Mouse (Mus musculus) MEL (cell line): ENCODE data around the gene Atxn10. TPM values are rescaled to one million over a fixed set of nuclear protein-coding genes. Genes with fewer than 3 reads are reported as not detected.

Experiments
- DNase-seq: peaks from one replicate; pipeline ENCODE4 v3.0.0; 2011; ENCODE audit warnings: low read depth, low spot score
- H3K27ac ChIP-seq: 2 replicates; pipeline ENCODE4 v1.5.1; 2012; ENCODE audit warnings: low read depth, mild to moderate bottlenecking, control low read depth, low read length, moderate library complexity; ENCODE audit not compliant: control insufficient read depth
- H3K27me3 ChIP-seq, 2 experiments: fragments of 150-350 bp in 1 of 2; sonication (generic) in 1 of 2; 2 replicates each; pipeline ENCODE4 v1.6.1; 2012; ENCODE audit warnings: low read length in 2 of 2, mild to moderate bottlenecking in 2 of 2, improper control_type of control experiment in 1 of 2, moderate library complexity in 1 of 2; ENCODE audit not compliant: insufficient read depth in 2 of 2, control insufficient read depth in 1 of 2
- H3K36me3 ChIP-seq, 2 experiments: 2 replicates each; pipeline ENCODE4 v1.6.1; 2012 to 2014; ENCODE audit warnings: low read length in 2 of 2, improper control_type of control experiment in 1 of 2, inconsistent platforms in 1 of 2, mild to moderate bottlenecking in 1 of 2; ENCODE audit not compliant: insufficient read depth in 2 of 2, control insufficient read depth in 1 of 2
- H3K4me1 ChIP-seq, 2 experiments: fragments of 150-350 bp in 1 of 2; sonication (generic) in 1 of 2; 2 replicates each; pipeline ENCODE4 v1.6.1; 2012; ENCODE audit warnings: low read length in 2 of 2, improper control_type of control experiment in 1 of 2, mild to moderate bottlenecking in 1 of 2; ENCODE audit not compliant: insufficient read depth in 2 of 2, control insufficient read depth in 1 of 2
- H3K4me3 ChIP-seq, 2 experiments: fragments of 150-350 bp in 1 of 2; sonication (generic) in 1 of 2; 2 replicates each; pipeline ENCODE4 v1.5.1; 2012; ENCODE audit warnings: low read depth in 2 of 2, low read length in 2 of 2, mild to moderate bottlenecking in 2 of 2, moderate library complexity in 2 of 2, control low read depth in 1 of 2, improper control_type of control experiment in 1 of 2; ENCODE audit not compliant: control insufficient read depth in 1 of 2, insufficient read depth in 1 of 2
- H3K79me2 ChIP-seq: 2 replicates; pipeline ENCODE4 v1.6.1; 2012; ENCODE audit warnings: mild to moderate bottlenecking, low read length, moderate library complexity; ENCODE audit not compliant: control insufficient read depth, poor library complexity, insufficient read depth
- H3K9ac ChIP-seq: 2 replicates; pipeline ENCODE4 v1.6.1; 2012; ENCODE audit warnings: low read depth, mild to moderate bottlenecking, control low read depth, low read length, moderate library complexity; ENCODE audit not compliant: control insufficient read depth, poor library complexity, severe bottlenecking
- H3K9me3 ChIP-seq: fragments of 150-350 bp; sonication (generic); replicated peaks from 2 replicates; pipeline ENCODE4 v1.6.1; 2012; ENCODE audit warnings: mild to moderate bottlenecking, low read length, improper control_type of control experiment, moderate library complexity; ENCODE audit not compliant: insufficient read depth
- BHLHE40 ChIP-seq: IDR thresholded peaks from 2 replicates; pipeline ENCODE4 v1.6.1; 2012; ENCODE audit warnings: low read depth, mild to moderate bottlenecking, inconsistent platforms, low read length, improper control_type of control experiment, borderline replicate concordance
- CHD1 ChIP-seq: IDR thresholded peaks from 2 replicates; pipeline ENCODE4 v1.6.1; 2012; ENCODE audit warnings: low read depth, mild to moderate bottlenecking, inconsistent platforms, low read length, improper control_type of control experiment
- CHD2 ChIP-seq: IDR thresholded peaks from 2 replicates; pipeline ENCODE4 v1.6.1; 2011; ENCODE audit warnings: low read length, improper control_type of control experiment
- CTCF ChIP-seq, 3 experiments: IDR thresholded peaks in 2 of 3; conservative IDR thresholded peaks in 1 of 3; 2 replicates each; pipeline ENCODE4 v1.5.1; 2011 to 2012; ENCODE audit warnings: low read length in 3 of 3, low read depth in 2 of 3, mild to moderate bottlenecking in 2 of 3, improper control_type of control experiment in 1 of 3, inconsistent platforms in 1 of 3, mixed read lengths in 1 of 3, moderate library complexity in 1 of 3; ENCODE audit not compliant: control insufficient read depth in 1 of 3, insufficient read depth in 1 of 3, poor library complexity in 1 of 3, severe bottlenecking in 1 of 3
- E2F4 ChIP-seq: IDR thresholded peaks from 2 replicates; pipeline ENCODE4 v1.6.1; 2011; ENCODE audit warnings: low read depth, low read length, improper control_type of control experiment, borderline replicate concordance
- ELF1 ChIP-seq: IDR thresholded peaks from 2 replicates; pipeline ENCODE4 v1.6.1; 2014; ENCODE audit warnings: low read depth, mild to moderate bottlenecking, inconsistent platforms, low read length, improper control_type of control experiment, moderate library complexity
- EP300 ChIP-seq, 2 experiments: IDR thresholded peaks; 2 replicates each; pipeline ENCODE4 v1.6.1; 2011; ENCODE audit warnings: improper control_type of control experiment in 2 of 2, low read length in 2 of 2, low read depth in 1 of 2, mild to moderate bottlenecking in 1 of 2
- GATA1 ChIP-seq: IDR thresholded peaks from 2 replicates; pipeline ENCODE4 v1.6.1; 2011; ENCODE audit warnings: low read depth, low read length, improper control_type of control experiment
- JUND ChIP-seq: IDR thresholded peaks from 2 replicates; pipeline ENCODE4 v1.6.1; 2011; ENCODE audit warnings: low read depth, mild to moderate bottlenecking, improper control_type of control experiment, low read length
- MYB ChIP-seq: IDR thresholded peaks from 2 replicates; pipeline ENCODE4 v1.6.1; 2011; ENCODE audit warnings: mild to moderate bottlenecking, low read depth, low read length, improper control_type of control experiment
- MYC ChIP-seq: IDR thresholded peaks from 2 replicates; pipeline ENCODE4 v1.6.1; 2011; ENCODE audit warnings: low read depth, mild to moderate bottlenecking, low read length, improper control_type of control experiment, moderate library complexity
- NELFE ChIP-seq: IDR thresholded peaks from 2 replicates; pipeline ENCODE4 v1.6.1; 2011; ENCODE audit warnings: low read depth, low read length, improper control_type of control experiment
- NRF1 ChIP-seq: IDR thresholded peaks from 2 replicates; pipeline ENCODE4 v1.6.1; 2014; ENCODE audit warnings: low read depth, mild to moderate bottlenecking, inconsistent platforms, low read length, improper control_type of control experiment, moderate library complexity; ENCODE audit not compliant: poor library complexity, insufficient read depth, severe bottlenecking
- POLR2A ChIP-seq, 2 experiments: IDR thresholded peaks; 2 replicates each; pipeline ENCODE4 v1.6.1; 2011 to 2012; ENCODE audit warnings: low read length in 2 of 2, mild to moderate bottlenecking in 2 of 2, control low read depth in 1 of 2, improper control_type of control experiment in 1 of 2, low read depth in 1 of 2, moderate library complexity in 1 of 2; ENCODE audit not compliant: control insufficient read depth in 1 of 2, insufficient read depth in 1 of 2, poor library complexity in 1 of 2
- POLR2AphosphoS2 ChIP-seq: IDR thresholded peaks from 2 replicates; pipeline ENCODE4 v1.6.1; 2011; ENCODE audit warnings: low read length, improper control_type of control experiment
- POLR2AphosphoS5 ChIP-seq: IDR thresholded peaks from 2 replicates; pipeline ENCODE4 v1.6.1; 2012; ENCODE audit warnings: low read depth, borderline replicate concordance, mild to moderate bottlenecking, inconsistent platforms, low read length, moderate library complexity, mixed read lengths
- RAD21 ChIP-seq: IDR thresholded peaks from 2 replicates; pipeline ENCODE4 v1.6.1; 2011; ENCODE audit warnings: mild to moderate bottlenecking, low read depth, low read length, improper control_type of control experiment
- RCOR1 ChIP-seq: IDR thresholded peaks from 2 replicates; pipeline ENCODE4 v1.6.1; 2012; ENCODE audit warnings: low read depth, mild to moderate bottlenecking, inconsistent platforms, low read length, improper control_type of control experiment
- SIN3A ChIP-seq: IDR thresholded peaks from 2 replicates; pipeline ENCODE4 v1.6.1; 2012; ENCODE audit warnings: low read length, improper control_type of control experiment, inconsistent platforms
- SMC3 ChIP-seq: IDR thresholded peaks from 2 replicates; pipeline ENCODE4 v1.6.1; 2011; ENCODE audit warnings: low read depth, low read length, improper control_type of control experiment
- TAL1 ChIP-seq: IDR thresholded peaks from 2 replicates; pipeline ENCODE4 v1.6.1; 2012; ENCODE audit warnings: mild to moderate bottlenecking, inconsistent platforms, low read length, moderate library complexity, mixed read lengths
- TBP ChIP-seq: IDR thresholded peaks from 2 replicates; pipeline ENCODE4 v1.8.0; 2011; ENCODE audit warnings: low read depth, low read length, improper control_type of control experiment
- TCF12 ChIP-seq: IDR thresholded peaks from 2 replicates; pipeline ENCODE4 v1.6.1; 2014; ENCODE audit warnings: low read depth, mild to moderate bottlenecking, inconsistent platforms, low read length, improper control_type of control experiment, moderate library complexity
- UBTF ChIP-seq: IDR thresholded peaks from 2 replicates; pipeline ENCODE4 v1.6.1; 2012; ENCODE audit warnings: low read depth, mild to moderate bottlenecking, inconsistent platforms, low read length, improper control_type of control experiment, moderate library complexity, borderline replicate concordance; ENCODE audit not compliant: insufficient read depth
- USF1 ChIP-seq: IDR thresholded peaks from 2 replicates; pipeline ENCODE4 v1.6.1; 2014; ENCODE audit warnings: low read depth, mild to moderate bottlenecking, inconsistent platforms, low read length, improper control_type of control experiment, moderate library complexity
- USF2 ChIP-seq, 2 experiments: IDR thresholded peaks; 2 replicates each; pipeline ENCODE4 v1.6.1; 2011 to 2012; ENCODE audit warnings: improper control_type of control experiment in 2 of 2, low read length in 2 of 2, borderline replicate concordance in 1 of 2, inconsistent platforms in 1 of 2, low read depth in 1 of 2, mild to moderate bottlenecking in 1 of 2; ENCODE audit not compliant: insufficient read depth in 1 of 2
- ZKSCAN1 ChIP-seq: IDR thresholded peaks from 2 replicates; pipeline ENCODE4 v1.6.1; 2012; ENCODE audit warnings: low read depth, mild to moderate bottlenecking, inconsistent platforms, low read length, improper control_type of control experiment, moderate library complexity
- ZMIZ1 ChIP-seq: IDR thresholded peaks from 2 replicates; pipeline ENCODE4 v1.6.1; 2012; ENCODE audit warnings: low read depth, mild to moderate bottlenecking, inconsistent platforms, low read length, improper control_type of control experiment, moderate library complexity
- polyA plus RNA-seq, 2 experiments: library from polyadenylated mRNA; stranded (reverse) in 1 of 2; unstranded in 1 of 2; fragments of >175 nt in 1 of 2; fragments of >200 nt in 1 of 2; gene quantifications; 2 replicates each; pipeline versions ENCODE4 v1.2.1 to v1.2.4; 2012; ENCODE audit warnings: low replicate concordance in 2 of 2, low read depth in 1 of 2; ENCODE audit not compliant: insufficient read length in 2 of 2, insufficient read depth in 1 of 2, missing spikeins in 1 of 2
- total RNA-seq: library from RNA; depleted of rRNA; stranded (reverse); fragments of 300-350 nt; gene quantifications from 2 replicates; pipeline ENCODE4 v1.2.3, GENCODE M21; 2012

Atxn10 gene
- total and polyA plus RNA-seq, 3 experiments, result 24.5 to 75.6 (median 45.0) TPM

DNA sequence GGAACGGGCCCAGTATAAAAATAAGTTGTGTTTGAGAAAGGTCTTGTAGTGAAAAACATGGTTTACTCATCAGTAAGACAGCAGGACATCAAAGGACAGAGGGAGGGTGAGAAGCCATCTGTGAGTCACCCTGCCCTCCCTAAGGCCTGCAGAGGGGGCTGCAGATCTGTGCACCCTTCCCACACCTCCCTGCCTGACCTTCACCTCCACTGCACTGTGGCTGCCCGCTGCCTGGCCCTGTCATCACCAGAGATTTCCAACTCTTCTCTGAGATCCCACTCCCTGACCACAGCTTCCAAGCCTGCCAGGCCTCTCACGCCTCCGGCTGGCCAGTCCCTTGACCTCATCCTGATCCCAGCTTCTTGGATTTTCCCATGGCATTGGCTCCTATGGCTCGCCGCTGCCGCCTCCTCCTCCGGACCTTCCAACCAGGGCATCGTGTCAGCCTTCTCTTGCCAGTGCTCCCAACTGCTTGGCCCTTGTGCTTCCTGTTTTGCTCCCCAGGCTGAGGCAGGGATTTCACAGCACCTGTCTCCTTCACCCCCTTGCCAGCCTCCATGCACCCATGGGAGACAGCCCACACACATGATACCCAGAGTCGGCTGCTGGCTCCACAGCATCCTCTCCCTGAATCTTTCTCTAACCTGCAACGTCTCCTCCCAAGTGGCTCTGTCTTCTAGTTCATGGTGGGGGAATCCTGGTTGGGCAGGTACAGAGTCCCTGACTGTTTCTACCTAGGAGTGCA lies 15.9 kb upstream of the Atxn10 start:
- Histone ChIP-seq H3K4me3 (no peak overlapping the region), H3K27me3 (no peaks in the 10 kb centered on the region), H3K36me3 (no peaks in the 10 kb centered on the region), H3K4me1 (no peaks in the 10 kb centered on the region), H3K27ac (no peak overlapping the region), H3K79me2 (no peaks in the 10 kb centered on the region), H3K9me3 (no peaks in the 10 kb centered on the region), H3K9ac (no peak overlapping the region)
- no peak for DNase-seq
- TF ChIP-seq NELFE (no peak), MYC (no peak), TCF12 (no peak), USF2 (IDR thresholded peaks at IDR 0.05; ENCODE audit: borderline replicate concordance in 1 of 2, insufficient read depth in 1 of 2, low read depth in 1 of 2, low read length in 2 of 2) (no peak), BHLHE40 (no peak), POLR2AphosphoS2 (no peak), E2F4 (no peak), MYB (no peak), SIN3A (no peak), EP300 (IDR thresholded peaks at IDR 0.05; ENCODE audit: low read depth in 1 of 2, low read length in 2 of 2) (no peak), USF1 (no peak), RAD21 (no peak), GATA1 (no peak), RCOR1 (no peak), ZKSCAN1 (no peak), TBP (no peak), POLR2AphosphoS5 (no peak)

DNA sequence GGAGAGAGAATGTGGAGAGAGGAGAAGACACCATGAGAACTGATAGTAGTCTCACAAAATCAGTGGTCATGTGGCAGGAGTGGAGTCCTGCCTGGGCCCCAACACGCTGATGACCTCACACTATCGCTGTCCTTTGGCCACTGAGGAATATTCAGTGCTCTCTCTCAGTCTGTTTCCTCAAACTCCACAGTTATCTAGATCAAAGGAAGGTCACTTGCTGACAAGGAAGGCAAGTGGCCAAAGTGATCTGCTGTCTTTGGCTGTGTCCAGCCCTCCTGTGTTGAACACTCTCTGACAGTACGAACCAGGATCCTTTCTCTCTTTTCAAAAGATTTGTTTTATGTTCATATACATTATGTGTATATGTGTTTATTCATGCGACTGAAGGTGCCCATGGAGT lies 12.8 kb upstream of the Atxn10 start:
- TF ChIP-seq TBP (no peak), EP300 (IDR thresholded peaks at IDR 0.05; ENCODE audit: low read depth in 1 of 2, low read length in 2 of 2) (no peak), NRF1 (no peak), ZMIZ1 (no peak), CHD1 (no peak), E2F4 (no peak), CHD2 (no peak), BHLHE40 (no peak), JUND (no peak), ELF1 (no peak), RAD21 (no peak), POLR2A (IDR thresholded peaks at IDR 0.05; ENCODE audit: control insufficient read depth in 1 of 2, insufficient read depth in 1 of 2, low read depth in 1 of 2, low read length in 2 of 2, poor library complexity in 1 of 2) (no peak), SMC3 (no peak), CTCF (IDR thresholded peaks at IDR 0.05 in 2 of 3, conservative IDR thresholded peaks at IDR 0.05 in 1 of 3; ENCODE audit: control insufficient read depth in 1 of 3, insufficient read depth in 1 of 3, low read depth in 2 of 3, low read length in 3 of 3, poor library complexity in 1 of 3, severe bottlenecking in 1 of 3) (no peak), USF1 (no peak), SIN3A (no peak), TAL1 (no peak), NELFE (no peak), UBTF (no peak), ZKSCAN1 (no peak)
- no peak for DNase-seq
- no peak overlapping the region for H3K9ac ChIP-seq
- H3K9me3 ChIP-seq, result no peaks in the 10 kb centered on the region
- no peak overlapping the region for H3K27ac ChIP-seq
- H3K27me3 ChIP-seq, result no peaks in the 10 kb centered on the region
- no peaks in the 10 kb centered on the region for H3K36me3 ChIP-seq
- H3K79me2 ChIP-seq, result no peaks in the 10 kb centered on the region
- H3K4me1 ChIP-seq, result peaks cover 0 to 3% of the 10 kb centered on the region in 2 experiments; a peak in 1 of 4 replicates
- no peak overlapping the region for H3K4me3 ChIP-seq
